Mouse (Mus musculus) CD4-positive, CD25-positive, alpha-beta regulatory T cell, adult 4 months (primary cell): Measurements from ENCODE around the gene Auts2. TPM values are rescaled to one million over a fixed set of nuclear protein-coding genes. Genes with fewer than 3 reads are reported as not detected.

Experiments used
- ATAC-seq: one replicate; pipeline ENCODE4 v1.8.0; 2017
- polyA plus RNA-seq, 2 experiments: library from polyadenylated mRNA; unstranded; fragments of 100-300 nt; shearing (Covaris generic); gene quantifications; one replicate each; pipeline ENCODE4 v1.2.1; 2017

Auts2 gene
- polyA plus RNA-seq, 2 experiments from 2014 or later: 0.75 TPM; not detected in 1

DNA sequence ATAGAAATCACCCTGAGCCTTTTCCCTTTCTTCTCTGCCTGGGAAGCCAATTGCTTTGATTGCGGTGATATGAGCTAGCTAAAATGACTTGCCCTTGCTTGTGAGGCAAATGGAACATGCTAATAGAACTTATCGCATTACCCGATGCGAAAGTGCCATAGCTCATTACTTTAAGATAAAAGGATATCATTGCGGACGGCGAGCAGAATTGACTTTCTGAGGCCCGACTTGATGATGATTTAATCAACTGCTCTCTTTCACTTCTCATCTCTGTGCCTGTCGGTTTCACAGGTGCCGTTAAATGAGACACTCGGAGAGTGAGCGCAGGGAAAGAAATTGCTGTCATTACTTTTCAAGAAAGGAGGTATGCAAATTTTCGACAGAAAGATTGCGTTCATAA, 762.1 kb downstream of the Auts2 start:
- no peak for ATAC-seq

- ATAC-seq: no peak
Observed at GRCm38 (mm10) chr5:131779171-131779570, 764.0 kb downstream of the Auts2 start.

DNA sequence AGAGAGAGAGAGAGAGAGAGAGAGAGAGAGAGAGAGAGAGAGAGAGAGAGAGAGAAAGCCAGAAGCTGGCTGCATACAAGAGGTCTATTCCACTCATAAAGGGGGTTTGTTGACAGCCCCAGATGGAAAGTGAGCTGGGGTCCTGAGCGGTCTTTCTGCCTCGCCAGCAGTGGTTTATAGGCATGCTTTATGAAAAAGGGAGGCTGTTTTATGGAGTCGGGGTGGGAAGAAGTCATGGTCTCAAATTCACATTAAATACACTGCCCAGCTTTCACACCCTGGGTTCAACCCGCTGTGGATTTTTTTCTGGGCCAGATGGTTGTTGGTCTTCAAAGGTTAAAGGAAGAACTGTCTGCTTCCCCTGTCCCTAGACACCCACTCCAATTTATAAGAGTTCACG, 767.5 kb downstream of the Auts2 start:
- ATAC-seq: no peak

DNA sequence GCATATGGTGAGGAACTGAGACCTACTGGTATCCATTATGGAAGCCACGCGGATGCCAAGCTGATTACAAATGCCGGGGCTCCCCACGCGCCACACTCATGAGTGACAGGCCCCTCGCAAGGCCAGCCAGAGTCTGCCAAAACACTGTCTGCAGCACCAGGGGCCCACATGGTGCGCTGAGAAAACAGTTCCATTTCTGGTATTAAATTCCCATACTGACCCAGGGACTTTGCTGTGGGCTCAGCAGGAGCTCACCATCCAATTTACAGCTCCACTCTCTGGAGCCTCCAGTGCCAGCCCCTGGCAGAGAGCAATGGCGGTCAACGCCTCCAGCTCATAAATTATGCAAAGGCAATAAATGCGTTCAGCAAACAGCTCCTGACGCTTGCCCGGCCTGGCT, 767.9 kb downstream of the Auts2 start:
- no peak for ATAC-seq

GRCm38 (mm10) chr5:131774792-131775191, 768.4 kb downstream of the Auts2 start:
- no peak for ATAC-seq

GRCm38 (mm10) chr5:131772616-131773015, 770.5 kb downstream of the Auts2 start:
- no peak for ATAC-seq

- ATAC-seq: no peak
Observed at GRCm38 (mm10) chr5:131769273-131769672, 773.9 kb downstream of the Auts2 start.

GRCm38 (mm10) chr5:131767699-131768264, 775.4 kb downstream of the Auts2 start:
- ATAC-seq: no peak

GRCm38 (mm10) chr5:131767176-131767575, 776.0 kb downstream of the Auts2 start:
- no peak for ATAC-seq

DNA sequence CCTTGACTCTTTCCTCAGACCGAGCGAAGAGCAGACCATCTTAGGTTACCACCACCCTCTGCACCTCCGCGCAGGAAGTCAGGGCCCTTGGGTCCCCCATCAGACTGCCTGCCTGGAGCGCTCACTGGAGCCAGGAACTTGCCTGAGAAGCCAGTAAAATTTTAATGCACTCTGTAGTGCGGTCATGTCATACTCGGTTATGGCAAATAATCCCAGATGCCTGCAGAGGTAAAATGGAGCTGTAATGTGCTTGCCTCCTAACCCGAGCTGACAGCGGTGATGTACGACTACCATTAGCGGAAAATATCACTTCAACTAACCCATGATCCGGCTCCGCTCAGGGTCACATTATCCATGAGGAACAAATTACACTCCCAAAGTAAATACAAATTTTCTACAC, 783.7 kb downstream of the Auts2 start:
- ATAC-seq: no peak

- ATAC-seq: no peak
Observed at GRCm38 (mm10) chr5:131750330-131750729, 792.8 kb downstream of the Auts2 start.

DNA sequence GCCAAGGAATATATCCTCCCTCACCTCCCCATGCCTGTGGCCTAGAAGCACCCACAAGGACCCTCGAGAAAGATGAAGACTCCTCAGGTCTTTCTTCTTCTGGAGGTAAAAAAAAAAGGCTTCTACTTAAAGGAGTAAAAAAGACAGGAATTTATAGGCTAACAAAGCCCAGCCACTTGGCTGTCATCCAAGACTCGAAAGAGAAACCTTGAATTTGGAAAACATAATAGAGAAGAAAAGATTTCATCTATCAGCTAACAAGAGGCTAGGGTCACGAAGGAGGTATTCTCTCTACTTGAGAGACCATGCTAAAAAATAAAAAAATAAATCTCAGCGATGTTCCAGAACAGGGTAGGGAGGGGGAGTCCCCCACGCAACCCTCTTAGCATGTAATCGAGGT, 793.9 kb downstream of the Auts2 start:
- ATAC-seq: no peak

- no peak for ATAC-seq
Observed at GRCm38 (mm10) chr5:131743069-131743468, 800.1 kb downstream of the Auts2 start.

GRCm38 (mm10) chr5:131737476-131737875, 805.7 kb downstream of the Auts2 start:
- ATAC-seq: no peak

DNA sequence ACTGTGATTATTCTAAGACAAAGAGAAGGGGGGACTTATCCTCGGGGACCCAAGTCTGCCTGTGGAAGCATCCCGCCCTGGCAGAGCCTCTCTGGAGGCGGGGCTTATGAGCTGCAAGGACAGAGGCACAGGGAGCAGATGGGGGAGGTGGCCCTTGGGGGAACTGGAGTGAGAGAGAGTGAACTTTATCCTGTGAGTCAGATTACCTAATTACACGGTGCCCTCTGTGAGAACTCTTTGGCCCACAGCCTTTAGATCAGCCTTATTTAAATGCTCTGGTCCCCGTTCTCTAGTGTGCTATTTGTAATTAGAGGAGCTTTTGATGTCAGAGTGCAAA, 809.9 kb downstream of the Auts2 start:
- no peak for ATAC-seq

GRCm38 (mm10) chr5:131732631-131733323, 810.4 kb downstream of the Auts2 start:
- no peak for ATAC-seq

GRCm38 (mm10) chr5:131729456-131729855, 813.7 kb downstream of the Auts2 start:
- ATAC-seq: no peak

DNA sequence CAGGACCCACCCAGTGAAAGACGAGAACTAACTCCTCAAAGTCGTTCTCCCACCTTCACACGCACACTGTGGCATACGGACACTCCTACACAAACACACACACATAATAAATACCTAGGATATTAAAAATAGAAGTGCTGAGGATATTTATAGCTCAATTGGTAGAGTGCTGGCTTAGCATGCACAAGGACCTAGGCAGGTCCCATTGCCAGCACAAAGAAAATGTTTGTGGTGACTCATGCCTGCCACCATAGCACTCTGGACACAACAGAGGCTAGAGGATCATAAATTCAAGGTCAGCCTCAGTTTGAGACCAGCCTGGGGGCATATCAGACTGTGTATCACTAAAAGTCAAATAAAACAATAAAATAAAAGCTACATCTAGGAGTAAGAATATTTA, 815.2 kb downstream of the Auts2 start:
- no peak for ATAC-seq

DNA sequence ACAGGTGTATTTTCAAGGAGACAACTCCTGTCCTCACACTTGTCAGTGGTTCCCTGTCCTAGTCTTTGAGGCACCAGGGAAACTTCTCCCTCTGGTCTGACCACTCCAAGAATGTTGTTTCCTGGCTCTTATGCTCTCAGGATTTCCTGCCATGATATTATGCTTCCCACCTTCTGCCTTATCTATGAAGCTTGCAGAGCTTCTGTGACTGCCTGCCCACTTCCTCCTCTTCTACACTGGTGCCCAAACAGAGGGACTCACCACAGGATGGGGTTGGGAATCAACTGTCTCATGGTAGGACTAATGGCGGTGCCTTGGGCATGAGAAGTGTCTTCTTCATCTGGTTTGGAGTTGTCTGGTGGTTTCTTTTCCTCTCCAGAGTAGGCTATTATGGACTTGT, 818.6 kb downstream of the Auts2 start:
- no peak for ATAC-seq

DNA sequence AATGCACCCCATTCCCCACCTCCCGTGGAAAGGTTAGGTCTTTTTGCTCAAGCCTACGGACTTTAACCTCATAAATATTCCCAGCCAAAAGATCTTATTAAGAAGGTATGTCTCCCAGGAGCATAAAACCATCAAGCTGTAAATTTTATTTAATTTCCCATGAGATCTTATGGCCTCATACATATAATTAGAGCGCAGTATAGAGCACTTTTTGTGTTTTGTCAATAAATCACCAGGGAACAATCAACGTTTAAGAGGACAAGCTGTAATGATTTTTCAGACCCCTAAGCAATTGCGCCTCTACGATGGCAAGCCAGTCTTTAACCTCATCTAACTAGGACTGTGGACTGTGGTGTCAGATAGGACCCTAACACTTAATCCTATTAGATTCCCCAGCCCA, 820.4 kb downstream of the Auts2 start:
- ATAC-seq: no peak

GRCm38 (mm10) chr5:131722361-131722760, 820.8 kb downstream of the Auts2 start:
- no peak for ATAC-seq

GRCm38 (mm10) chr5:131718013-131718412, 825.1 kb downstream of the Auts2 start:
- no peak for ATAC-seq

DNA sequence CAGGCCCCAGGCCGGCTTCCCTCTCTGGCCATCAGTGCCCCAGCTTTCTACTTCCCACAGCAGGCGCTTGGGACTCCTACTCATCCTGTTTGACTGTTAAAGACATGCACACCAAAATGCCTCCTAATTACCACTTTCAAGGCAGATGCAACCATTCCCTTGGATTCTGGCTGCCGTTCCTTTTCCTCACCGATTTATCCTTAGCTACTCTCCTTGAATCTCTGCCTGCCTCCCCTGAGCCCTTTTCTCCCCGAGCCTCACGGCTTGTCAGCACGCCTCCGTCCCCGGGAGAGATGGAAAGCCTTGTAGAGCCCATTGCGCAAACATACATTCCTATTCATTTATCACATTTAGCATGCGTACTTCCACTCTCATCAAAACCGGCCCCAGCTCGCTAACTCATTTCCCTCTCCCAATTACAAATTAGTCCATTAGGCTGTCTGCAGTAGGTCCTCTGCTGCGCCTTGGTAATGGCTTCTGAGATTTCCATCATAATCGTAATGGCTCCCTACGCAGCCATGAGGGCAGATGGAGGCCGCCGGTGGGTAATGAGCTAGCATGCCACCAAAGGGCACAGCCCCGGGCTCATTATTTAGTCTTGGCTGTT, 825.7 kb downstream of the Auts2 start:
- no peak for ATAC-seq

- no peak for ATAC-seq
Observed at GRCm38 (mm10) chr5:131714979-131715378, 828.2 kb downstream of the Auts2 start.

- no peak for ATAC-seq
Observed at GRCm38 (mm10) chr5:131712441-131712840, 830.7 kb downstream of the Auts2 start.
